Mouse (Mus musculus): Measurements from ENCODE around the gene Creb3. TPM values are rescaled to one million over a fixed set of nuclear protein-coding genes. Genes with fewer than 3 reads are reported as not detected.
A peak's percentile ranks its signal among the peaks of the same experiment; 100 is the strongest.

Creb3 gene
- 62.7 and 63.2 TPM in 2 replicates for polyA plus RNA-seq (2015; fragmentation: Nextera tagmentation; extraction: Ambion mirVana)

- H3K4me3 ChIP-seq: peak within 1 kb of the TSS; percentile 62
These were observed at the start of gene Creb3, which contains the start of gene Tln1 for GRCm38 (mm10) chr4:43561997-43562768. Gene Creb3 (plus strand): TSS chr4:43562332. Gene Tln1 (minus strand): TSS chr4:43562691.

GRCm38 (mm10) chr4:43512653-43513052, 49.5 kb upstream of the Creb3 start:
- no peaks in the 10 kb centered on the region for H3K27me3 ChIP-seq
- peaks cover 13% of the 10 kb centered on the region for H3K36me3 ChIP-seq
- H3K9ac ChIP-seq: no peak overlapping the region
- 54% methylated on average over 7 of the region's 7 CpGs for WGBS
- H3K4me3 ChIP-seq: no peak overlapping the region
- H3K4me2 ChIP-seq: no peak overlapping the region
- no peaks in the 10 kb centered on the region for H3K9me3 ChIP-seq
- H3K27ac ChIP-seq: no peak overlapping the region
- peaks cover 18% of the 10 kb centered on the region for H3K4me1 ChIP-seq
- ATAC-seq (ENCODE audit: borderline replicate concordance, extremely low read depth, low FRiP score, low TSS enrichment): no peak

More at GRCm38 (mm10) chr4:43561997-43562768, at the start of gene Creb3, which contains the start of gene Tln1:
- Histone ChIP-seq H3K36me3 (peaks cover 27% of the 10 kb centered on the region), H3K9ac (peak within 1 kb of the TSS; percentile 80), H3K4me2 (peak within 1 kb of the TSS; percentile 69), H3K9me3 (no peaks in the 10 kb centered on the region), H3K27me3 (no peaks in the 10 kb centered on the region), H3K4me1 (peaks cover 54% of the 10 kb centered on the region), H3K27ac (peak within 1 kb of the TSS; percentile 99)
- WGBS: under 1% methylated on average over 62 of the region's 62 CpGs
- ATAC-seq (ENCODE audit: borderline replicate concordance, extremely low read depth, low FRiP score, low TSS enrichment): peak; percentile 88

GRCm38 (mm10) chr4:43513300-43513699, 48.8 kb upstream of the Creb3 start:
- Histone ChIP-seq H3K4me3 (no peak overlapping the region), H3K9ac (no peak overlapping the region), H3K4me1 (peaks cover 12% of the 10 kb centered on the region), H3K36me3 (peaks cover 19% of the 10 kb centered on the region), H3K4me2 (no peak overlapping the region), H3K27ac (no peak overlapping the region), H3K9me3 (no peaks in the 10 kb centered on the region), H3K27me3 (no peaks in the 10 kb centered on the region)
- ATAC-seq (ENCODE audit: borderline replicate concordance, extremely low read depth, low FRiP score, low TSS enrichment): no peak
- WGBS: 78% methylated on average over 4 of the region's 4 CpGs

- no peak for ATAC-seq (ENCODE audit: borderline replicate concordance, extremely low read depth, low FRiP score, low TSS enrichment)
- Histone ChIP-seq H3K4me3 (no peak overlapping the region), H3K9me3 (no peaks in the 10 kb centered on the region), H3K4me2 (no peak overlapping the region), H3K27ac (no peak overlapping the region), H3K27me3 (peaks cover under 1% of the 10 kb centered on the region; the same call in 1 of the 2 replicates), H3K9ac (no peak overlapping the region), H3K4me1 (peaks cover 9% of the 10 kb centered on the region), H3K36me3 (peaks cover 19% of the 10 kb centered on the region)
- 60% methylated on average over 4 of the region's 4 CpGs for WGBS
These were observed 48.3 kb upstream of the Creb3 start for GRCm38 (mm10) chr4:43513791-43514190.

GRCm38 (mm10) chr4:43515764-43516708, 46.1 kb upstream of the Creb3 start:
- 61% methylated on average over 11 of the region's 11 CpGs for WGBS
- ATAC-seq (ENCODE audit: borderline replicate concordance, extremely low read depth, low FRiP score, low TSS enrichment): no peak
- H3K4me1 ChIP-seq: peaks cover 21% of the 10 kb centered on the region

GRCm38 (mm10) chr4:43519551-43519950, 42.6 kb upstream of the Creb3 start:
- Histone ChIP-seq H3K4me3 (peak overlapping the region; percentile 17), H3K9ac (no peak overlapping the region), H3K27ac (no peak overlapping the region), H3K36me3 (peaks cover 19% of the 10 kb centered on the region), H3K4me2 (peak overlapping the region; percentile 46), H3K9me3 (no peaks in the 10 kb centered on the region), H3K4me1 (peaks cover 48% of the 10 kb centered on the region), H3K27me3 (peaks cover 27% of the 10 kb centered on the region)
- ATAC-seq (ENCODE audit: borderline replicate concordance, extremely low read depth, low FRiP score, low TSS enrichment): no peak
- 28% methylated on average over 10 of the region's 10 CpGs for WGBS

More at GRCm38 (mm10) chr4:43515764-43516708, 46.1 kb upstream of the Creb3 start:
- no peak overlapping the region for H3K27ac ChIP-seq
- peaks cover 19% of the 10 kb centered on the region for H3K36me3 ChIP-seq
- peaks cover 8% of the 10 kb centered on the region; the same call in 1 of the 2 replicates for H3K27me3 ChIP-seq
- no peak overlapping the region for H3K4me3 ChIP-seq
- no peak overlapping the region for H3K9ac ChIP-seq
- no peaks in the 10 kb centered on the region for H3K9me3 ChIP-seq
- H3K4me2 ChIP-seq: no peak overlapping the region

GRCm38 (mm10) chr4:43519956-43520355, 42.2 kb upstream of the Creb3 start:
- no peak overlapping the region for H3K27ac ChIP-seq
- peak; percentile 39; the same call in 1 of the 2 replicates for ATAC-seq (ENCODE audit: borderline replicate concordance, extremely low read depth, low FRiP score, low TSS enrichment)
- H3K4me2 ChIP-seq: peak overlapping the region; percentile 46
- no peaks in the 10 kb centered on the region for H3K9me3 ChIP-seq
- peak overlapping the region; percentile 17 for H3K4me3 ChIP-seq
- peaks cover 19% of the 10 kb centered on the region for H3K36me3 ChIP-seq
- no peak overlapping the region for H3K9ac ChIP-seq
- peaks cover 48% of the 10 kb centered on the region for H3K4me1 ChIP-seq
- WGBS: 11% methylated on average over 6 of the region's 6 CpGs
- peaks cover 31% of the 10 kb centered on the region for H3K27me3 ChIP-seq

- H3K4me3 ChIP-seq: no peak overlapping the region
- H3K9ac ChIP-seq: no peak overlapping the region
- H3K27me3 ChIP-seq: peaks cover 25% of the 10 kb centered on the region
- peaks cover 10% of the 10 kb centered on the region for H3K4me1 ChIP-seq
- no peak overlapping the region for H3K4me2 ChIP-seq
- H3K27ac ChIP-seq: no peak overlapping the region
- WGBS: 68% methylated on average over 5 of the region's 5 CpGs
- peaks cover 23% of the 10 kb centered on the region for H3K36me3 ChIP-seq
- ATAC-seq (ENCODE audit: borderline replicate concordance, extremely low read depth, low FRiP score, low TSS enrichment): no peak
- H3K9me3 ChIP-seq: no peaks in the 10 kb centered on the region
These were observed 34.3 kb upstream of the Creb3 start for GRCm38 (mm10) chr4:43527880-43528279.

GRCm38 (mm10) chr4:43528487-43528886, 33.6 kb upstream of the Creb3 start:
- no peak overlapping the region for H3K4me3 ChIP-seq
- peaks cover 29% of the 10 kb centered on the region for H3K36me3 ChIP-seq
- WGBS: 77% methylated on average over 9 of the region's 9 CpGs
- H3K9ac ChIP-seq: no peak overlapping the region
- H3K27me3 ChIP-seq: peaks cover 19% of the 10 kb centered on the region
- no peak overlapping the region for H3K27ac ChIP-seq
- H3K9me3 ChIP-seq: no peaks in the 10 kb centered on the region
- no peak for ATAC-seq (ENCODE audit: borderline replicate concordance, extremely low read depth, low FRiP score, low TSS enrichment)
- H3K4me2 ChIP-seq: no peak overlapping the region
- H3K4me1 ChIP-seq: peaks cover 6% of the 10 kb centered on the region; the same call in 1 of the 2 replicates

GRCm38 (mm10) chr4:43530081-43530501, 32.0 kb upstream of the Creb3 start:
- Histone ChIP-seq H3K4me1 (no peaks in the 10 kb centered on the region), H3K36me3 (peaks cover 44% of the 10 kb centered on the region), H3K9ac (no peak overlapping the region), H3K27me3 (peaks cover 10% of the 10 kb centered on the region; the same call in 1 of the 2 replicates), H3K27ac (no peak overlapping the region), H3K9me3 (no peaks in the 10 kb centered on the region), H3K4me2 (no peak overlapping the region), H3K4me3 (no peak overlapping the region)
- ATAC-seq (ENCODE audit: borderline replicate concordance, extremely low read depth, low FRiP score, low TSS enrichment): no peak
- 57% methylated on average over 8 of the region's 8 CpGs for WGBS

GRCm38 (mm10) chr4:43530581-43530980, 31.6 kb upstream of the Creb3 start:
- no peak overlapping the region for H3K4me3 ChIP-seq
- H3K9ac ChIP-seq: no peak overlapping the region
- no peaks in the 10 kb centered on the region for H3K9me3 ChIP-seq
- H3K36me3 ChIP-seq: peaks cover 48% of the 10 kb centered on the region
- no peak for ATAC-seq (ENCODE audit: borderline replicate concordance, extremely low read depth, low FRiP score, low TSS enrichment)
- no peak overlapping the region for H3K27ac ChIP-seq
- no peaks in the 10 kb centered on the region for H3K4me1 ChIP-seq
- H3K27me3 ChIP-seq: peaks cover 5% of the 10 kb centered on the region; the same call in 1 of the 2 replicates
- no peak overlapping the region for H3K4me2 ChIP-seq
- WGBS: 18% methylated on average over 7 of the region's 7 CpGs
